Mouse (Mus musculus) 416B (cell line): Measurements from ENCODE around the gene Galr3.
A peak's percentile ranks its signal among the peaks of the same experiment; 100 is the strongest.
"Not testable (repeated sequence)": the region's sequence is repeated elsewhere in the genome, so short reads cannot be mapped to it uniquely, and the experiment has no call there.

Experiments used
- DNase-seq: peaks from one replicate; pipeline ENCODE4 v3.0.0; 2011; ENCODE audit warnings: low read depth

Gene Galr3

DNA sequence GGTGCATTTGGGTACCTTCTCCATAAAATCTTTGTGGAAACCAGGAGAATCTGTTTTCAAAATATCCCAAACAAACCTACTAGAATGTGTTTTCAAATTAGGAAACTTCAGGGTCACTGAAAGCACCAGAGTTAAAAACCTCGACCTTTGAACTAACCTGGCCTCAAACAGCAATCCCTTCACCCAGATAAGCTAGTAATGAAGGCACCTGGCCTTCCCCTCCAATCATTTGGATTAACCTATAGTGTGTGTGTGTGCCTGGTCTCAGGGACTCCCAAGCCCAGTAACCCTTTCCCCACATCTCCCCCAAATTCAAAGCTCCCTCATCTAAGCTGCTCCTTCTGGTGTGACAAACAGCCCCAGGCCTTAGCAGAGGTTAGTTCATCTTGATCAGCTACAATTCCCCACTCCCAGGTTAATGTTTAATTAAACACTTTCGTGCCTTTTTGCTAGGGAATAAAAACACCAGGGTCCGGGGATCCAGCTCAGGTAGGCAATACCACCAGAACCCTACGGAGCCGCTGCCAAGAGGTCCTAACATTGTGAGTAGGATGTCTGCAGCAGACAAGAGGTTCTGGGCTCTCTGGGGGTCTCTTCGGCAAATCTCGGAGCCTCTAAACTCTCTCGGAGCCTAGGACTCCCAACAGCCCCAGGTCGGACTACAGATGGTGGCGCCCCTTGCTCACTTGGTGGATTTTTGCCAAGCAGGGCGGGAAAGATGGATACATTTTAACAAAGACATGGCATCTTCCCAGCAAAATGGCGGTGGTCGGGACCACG, 15.0 kb upstream of the Galr3 start:
- no peak for DNase-seq

DNA sequence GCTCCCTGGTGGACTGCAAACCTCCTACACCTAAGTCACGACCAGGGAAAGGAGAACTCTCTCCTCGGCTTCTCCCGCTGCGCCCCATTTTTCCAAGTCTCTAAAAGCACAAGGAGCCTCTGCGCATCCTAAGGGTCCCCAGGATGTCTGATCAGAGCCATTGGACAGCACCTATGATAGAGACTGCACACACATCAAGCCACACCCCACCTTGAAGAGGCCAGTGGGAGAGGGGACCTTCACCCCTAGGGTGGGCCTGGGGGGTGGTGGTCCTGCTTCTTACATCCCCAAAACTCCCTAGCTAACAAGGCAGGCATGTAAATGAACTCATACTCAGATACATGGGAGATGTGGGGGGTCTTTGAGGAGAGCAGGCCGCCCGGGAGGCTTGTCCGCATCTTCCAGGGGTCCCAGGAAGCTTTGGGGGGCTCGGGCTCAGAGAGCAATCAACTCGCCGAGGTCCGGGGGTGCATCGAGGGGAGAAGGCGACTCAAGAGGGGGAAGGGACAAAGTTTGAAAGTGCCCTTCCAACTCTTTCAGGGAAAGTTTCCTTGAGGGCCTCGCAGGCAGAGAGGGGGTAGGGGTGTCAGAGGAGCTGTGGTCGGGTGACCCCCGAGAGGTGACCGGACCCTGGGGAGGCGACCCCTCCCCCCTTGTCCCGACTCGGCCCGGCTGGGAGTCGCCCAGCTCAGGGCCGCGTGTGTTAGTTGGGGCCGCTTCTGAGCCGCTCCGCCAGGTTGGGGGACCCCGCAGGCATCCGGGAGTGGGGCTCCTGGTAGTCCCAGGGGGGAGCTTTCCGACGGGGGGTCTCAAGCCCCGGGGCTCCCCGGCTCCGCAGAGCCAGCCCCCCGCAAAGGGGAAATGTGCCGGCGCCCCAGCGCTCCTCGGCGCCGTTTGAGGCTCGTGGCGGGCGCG, 14.1 kb upstream of the Galr3 start:
- peak; percentile 31 for DNase-seq

DNA sequence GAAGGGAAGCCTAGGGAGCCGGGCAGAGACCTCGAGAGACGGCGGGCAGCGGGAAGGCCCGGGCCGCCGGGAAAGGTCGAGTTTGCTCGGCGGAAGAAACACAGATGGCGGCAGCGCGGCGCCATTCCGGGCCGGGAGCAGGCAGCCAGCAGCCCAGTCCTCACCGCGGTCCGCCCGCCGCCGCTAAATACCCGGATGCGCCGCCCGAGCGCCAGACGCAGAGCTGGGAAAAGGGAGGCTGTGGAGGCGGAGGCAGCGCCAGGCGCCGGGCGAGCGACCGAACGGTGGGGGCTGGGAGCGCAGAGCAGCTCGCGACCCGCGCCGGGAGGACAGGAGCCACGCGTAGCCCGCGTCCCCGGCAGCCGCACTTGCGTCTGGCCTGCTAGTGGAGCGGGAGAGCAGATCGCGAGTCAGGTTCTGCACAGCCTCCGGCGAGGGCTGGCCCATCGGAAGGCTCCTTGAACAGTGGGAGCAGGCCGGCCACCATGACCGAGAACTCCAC, 13.4 kb upstream of the Galr3 start, which contains the start of gene H1f0:
Gene H1f0, plus strand, starts transcription at position 214 of the 502 bp plus-strand sequence.
- peak; percentile 79 for DNase-seq

DNA sequence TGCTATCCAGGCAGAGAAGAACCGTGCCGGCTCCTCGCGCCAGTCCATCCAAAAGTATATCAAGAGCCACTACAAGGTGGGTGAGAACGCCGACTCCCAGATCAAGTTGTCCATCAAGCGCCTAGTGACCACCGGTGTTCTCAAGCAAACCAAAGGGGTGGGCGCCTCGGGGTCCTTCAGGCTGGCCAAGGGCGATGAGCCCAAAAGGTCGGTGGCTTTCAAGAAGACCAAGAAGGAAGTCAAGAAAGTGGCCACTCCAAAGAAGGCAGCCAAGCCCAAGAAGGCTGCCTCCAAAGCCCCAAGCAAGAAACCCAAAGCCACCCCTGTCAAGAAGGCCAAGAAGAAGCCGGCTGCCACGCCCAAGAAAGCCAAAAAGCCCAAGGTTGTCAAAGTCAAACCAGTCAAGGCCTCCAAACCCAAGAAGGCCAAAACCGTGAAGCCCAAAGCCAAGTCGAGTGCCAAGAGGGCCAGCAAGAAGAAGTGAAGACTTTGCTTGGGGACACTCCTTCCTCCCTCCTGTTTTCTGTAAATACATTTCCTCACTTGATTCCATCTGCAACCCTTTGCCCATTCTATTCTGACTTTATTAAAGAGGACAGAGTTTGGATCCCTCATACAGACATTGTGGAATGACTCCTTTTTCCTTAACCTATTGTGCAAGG, 12.7 kb upstream of the Galr3 start:
- DNase-seq: no peak

DNA sequence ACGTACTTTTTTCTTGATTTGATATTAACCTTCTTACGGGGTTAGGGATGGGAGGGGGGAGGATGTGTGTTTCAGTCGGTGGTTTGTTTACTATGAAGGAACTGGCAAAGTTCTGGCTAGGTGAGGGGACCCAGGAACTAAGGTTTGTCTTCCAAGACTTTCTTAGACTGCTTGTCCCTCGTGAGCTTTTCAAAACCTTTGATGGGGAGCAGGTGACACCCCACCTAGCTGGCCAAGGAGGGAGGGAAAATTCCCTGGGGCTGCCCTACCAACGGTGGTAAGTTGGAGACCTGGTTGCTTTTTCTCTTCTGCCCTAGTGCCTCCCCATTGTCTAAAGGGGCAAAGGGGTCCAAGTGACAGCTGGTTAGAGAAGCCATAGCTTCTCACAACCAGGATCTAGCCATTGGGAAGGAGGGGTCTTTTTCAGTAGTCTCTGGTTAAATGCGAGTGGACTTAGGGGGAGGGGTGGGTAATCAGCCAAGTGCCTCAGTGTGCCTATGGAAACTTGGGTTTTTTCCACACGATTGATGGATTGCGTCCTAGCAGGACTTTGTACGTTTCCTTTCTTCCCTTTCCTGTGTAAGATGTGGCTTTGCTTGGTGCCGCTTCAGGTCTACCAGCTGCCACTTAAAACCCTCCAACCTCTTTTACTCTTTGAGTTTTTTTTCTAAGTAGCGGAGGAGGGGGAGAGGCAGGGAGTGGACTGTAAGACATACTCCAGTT, 12.0 kb upstream of the Galr3 start:
- no peak for DNase-seq

DNA sequence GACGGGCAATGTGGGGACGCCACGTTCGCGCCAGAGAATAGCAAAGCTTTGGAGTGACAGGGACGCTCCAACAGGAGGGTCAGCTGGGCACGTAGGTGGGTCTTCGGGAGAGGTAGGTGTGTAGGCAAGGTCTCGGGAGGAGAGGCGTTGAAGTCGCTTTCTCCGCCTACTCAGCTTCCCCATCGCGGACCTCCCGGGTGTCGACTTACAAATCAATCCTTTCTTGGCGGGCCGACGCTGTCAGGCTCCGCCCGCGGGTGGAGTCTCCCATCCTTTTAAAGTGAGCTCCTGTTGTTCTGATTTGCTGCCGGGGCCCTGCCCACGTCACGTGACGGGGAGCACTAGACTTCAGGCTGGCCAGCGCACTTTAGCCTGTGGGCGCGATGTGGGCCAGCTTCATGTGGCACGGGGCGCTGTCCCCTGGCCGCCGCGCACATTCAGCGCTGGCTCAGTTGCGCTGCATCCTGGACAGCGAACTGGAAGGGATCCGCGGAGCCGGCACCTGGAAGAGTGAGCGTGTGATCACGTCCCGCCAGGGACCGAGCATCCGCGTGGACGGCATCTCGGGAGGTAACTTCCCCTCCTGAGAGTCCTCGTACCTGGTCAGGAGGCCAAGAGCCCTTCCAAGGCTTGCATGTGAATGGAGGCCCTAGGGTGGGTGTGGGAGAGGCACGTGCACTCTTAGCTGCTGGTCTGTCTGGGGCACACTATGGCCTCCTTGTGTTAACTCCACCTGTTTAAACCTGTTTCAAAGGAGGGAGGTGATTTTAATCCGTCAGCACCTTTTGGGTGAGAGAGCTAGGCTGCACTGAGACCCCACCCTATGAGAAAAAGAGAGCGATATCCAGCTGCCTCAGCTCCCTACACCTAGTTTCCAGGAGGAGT, 10.9 kb upstream of the Galr3 start:
- no peak for DNase-seq

DNA sequence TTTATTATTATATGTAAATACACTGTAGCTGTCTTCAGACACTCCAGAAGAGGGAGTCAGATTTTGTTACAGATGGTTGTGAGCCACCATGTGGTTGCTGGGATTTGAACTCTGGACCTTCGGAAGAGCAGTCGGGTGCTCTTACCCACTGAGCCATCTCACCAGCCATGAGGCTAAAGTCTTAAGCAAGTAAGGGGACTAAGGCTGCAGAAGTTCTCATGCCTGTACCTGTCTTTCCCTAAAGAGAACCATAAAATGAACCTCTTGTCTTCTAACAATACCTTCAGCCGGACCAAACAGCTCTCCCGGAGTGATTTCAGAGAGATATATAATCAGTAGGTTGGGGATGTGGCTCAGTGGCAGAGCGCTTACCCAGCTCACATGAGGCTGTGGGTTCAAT, 9.8 kb upstream of the Galr3 start:
- DNase-seq: not testable (repeated sequence)

DNA sequence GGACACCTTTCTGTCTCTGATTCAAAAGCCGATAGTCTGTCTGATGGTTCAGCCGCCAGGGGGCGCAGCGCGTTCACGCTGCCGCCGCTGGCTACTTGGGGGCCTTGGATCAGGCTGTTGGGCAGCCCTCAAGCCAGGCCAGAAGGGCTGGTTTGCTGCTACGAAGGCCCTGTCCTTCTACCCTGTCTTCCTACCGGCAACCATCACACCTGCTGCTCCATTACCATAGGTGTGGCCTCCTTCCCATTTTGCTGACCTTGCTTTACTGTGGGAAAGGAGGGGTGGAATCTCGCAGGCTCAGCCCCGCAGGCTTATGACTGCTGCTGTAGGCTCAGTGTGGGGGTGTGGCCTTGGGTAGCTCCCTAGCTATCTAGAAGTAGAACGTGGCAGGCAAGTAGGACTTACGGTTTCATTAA, 3.8 kb upstream of the Galr3 start:
- peak; percentile 82 for DNase-seq

DNA sequence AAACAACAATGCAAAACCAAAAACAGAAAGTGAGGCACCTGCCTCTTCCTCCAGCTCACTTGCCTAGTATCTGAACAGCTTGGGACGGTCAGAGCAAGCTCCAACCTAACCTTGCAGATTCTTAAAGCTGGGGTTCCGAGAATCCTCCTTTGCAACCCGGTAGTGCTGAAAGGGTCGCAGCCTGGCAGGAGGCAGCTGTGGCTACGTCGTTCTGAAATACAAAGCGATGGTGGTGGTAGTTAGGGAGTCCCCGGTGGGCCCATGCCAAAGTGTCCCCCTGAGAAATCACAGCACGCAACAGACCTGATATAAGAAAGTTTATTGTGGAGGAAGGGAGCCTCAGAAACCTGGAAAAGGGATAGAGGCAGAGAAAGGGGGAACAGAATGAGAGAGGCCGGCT, 3.4 kb upstream of the Galr3 start:
- no peak for DNase-seq

DNA sequence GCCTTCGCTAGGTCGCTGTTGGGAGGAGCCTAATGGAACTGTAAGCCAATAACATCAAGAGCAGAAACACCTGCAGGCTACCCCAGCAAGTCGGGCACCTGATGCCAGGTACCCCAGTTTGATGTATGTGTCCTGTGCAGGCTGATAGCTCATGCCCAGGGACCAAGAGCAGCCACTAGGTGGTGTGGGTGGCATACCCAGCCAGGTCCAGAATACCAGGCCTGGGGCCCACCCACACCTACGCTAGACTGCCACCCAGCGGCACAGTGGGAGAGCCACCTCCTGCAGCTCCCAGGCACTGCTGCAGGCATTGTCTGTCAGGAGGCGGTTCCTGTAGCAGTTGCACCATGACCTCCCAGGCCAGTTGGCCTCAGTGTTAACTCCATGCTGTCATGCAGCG, 2.8 kb upstream of the Galr3 start:
- DNase-seq: peak; percentile 96

DNA sequence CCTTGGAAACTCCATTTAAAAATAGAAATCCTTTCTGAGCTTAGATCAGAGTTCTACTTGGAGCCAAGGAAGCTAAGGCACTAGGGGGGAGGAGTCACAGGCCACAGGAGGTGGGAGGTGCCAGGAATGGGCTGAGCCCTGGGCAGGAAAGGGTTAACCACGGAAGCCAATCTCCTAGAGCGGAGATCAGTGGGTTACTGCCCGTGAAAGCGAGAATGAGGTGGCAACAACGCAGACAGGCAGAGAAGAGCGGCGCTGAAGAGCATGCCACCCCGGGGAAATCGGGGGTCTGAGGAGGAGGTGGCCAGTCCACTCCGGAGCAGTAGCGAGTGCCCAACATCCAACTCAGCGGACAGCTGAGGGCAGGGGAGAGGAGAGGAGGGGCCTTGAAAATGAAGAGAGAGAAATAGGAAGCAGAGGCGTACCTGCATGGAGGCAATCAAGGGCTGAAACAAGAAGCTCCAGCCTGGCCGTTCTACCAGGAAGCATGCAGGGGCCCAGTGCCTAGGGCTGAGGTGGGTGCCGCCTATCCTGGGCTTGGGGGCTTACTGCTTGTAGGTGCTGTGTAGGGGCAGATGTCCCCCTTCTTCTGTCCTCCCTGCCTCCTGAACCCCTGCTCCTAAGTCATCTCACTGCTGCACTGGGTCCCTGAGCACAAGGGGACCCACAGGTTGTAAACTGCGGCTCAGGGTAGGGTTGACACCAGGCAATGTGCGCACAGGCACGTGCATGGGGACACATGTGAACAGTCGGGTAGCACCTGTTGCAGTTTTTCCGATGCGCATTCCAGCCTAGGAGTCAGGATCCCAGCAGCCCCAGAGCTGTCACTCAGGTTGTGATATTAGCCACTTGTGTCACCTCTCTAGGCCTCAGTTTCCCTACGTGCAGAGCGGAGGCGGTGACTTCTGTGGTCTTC, 926 bp upstream of the Galr3 start:
- peak; percentile 96 for DNase-seq

DNA sequence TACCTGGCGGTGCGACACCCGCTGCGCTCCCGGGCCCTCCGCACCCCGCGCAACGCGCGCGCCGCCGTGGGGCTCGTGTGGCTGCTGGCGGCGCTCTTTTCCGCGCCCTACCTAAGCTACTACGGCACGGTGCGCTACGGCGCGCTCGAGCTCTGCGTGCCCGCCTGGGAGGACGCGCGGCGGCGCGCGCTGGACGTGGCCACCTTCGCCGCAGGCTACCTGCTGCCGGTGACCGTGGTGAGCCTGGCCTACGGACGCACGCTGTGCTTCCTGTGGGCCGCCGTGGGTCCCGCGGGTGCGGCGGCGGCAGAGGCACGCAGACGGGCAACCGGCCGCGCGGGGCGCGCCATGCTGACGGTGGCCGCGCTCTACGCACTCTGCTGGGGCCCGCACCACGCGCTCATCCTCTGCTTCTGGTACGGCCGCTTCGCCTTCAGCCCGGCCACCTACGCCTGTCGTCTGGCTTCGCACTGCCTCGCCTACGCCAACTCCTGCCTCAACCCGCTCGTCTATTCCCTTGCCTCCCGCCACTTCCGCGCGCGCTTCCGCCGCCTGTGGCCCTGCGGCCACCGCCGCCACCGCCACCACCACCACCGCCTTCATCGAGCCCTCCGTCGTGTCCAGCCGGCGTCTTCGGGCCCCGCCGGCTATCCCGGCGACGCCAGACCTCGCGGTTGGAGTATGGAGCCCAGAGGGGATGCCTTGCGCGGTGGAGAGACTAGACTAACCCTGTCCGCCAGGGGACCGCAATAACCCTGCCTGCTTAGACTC, 1.2 kb downstream of the Galr3 start:
- no peak for DNase-seq

DNA sequence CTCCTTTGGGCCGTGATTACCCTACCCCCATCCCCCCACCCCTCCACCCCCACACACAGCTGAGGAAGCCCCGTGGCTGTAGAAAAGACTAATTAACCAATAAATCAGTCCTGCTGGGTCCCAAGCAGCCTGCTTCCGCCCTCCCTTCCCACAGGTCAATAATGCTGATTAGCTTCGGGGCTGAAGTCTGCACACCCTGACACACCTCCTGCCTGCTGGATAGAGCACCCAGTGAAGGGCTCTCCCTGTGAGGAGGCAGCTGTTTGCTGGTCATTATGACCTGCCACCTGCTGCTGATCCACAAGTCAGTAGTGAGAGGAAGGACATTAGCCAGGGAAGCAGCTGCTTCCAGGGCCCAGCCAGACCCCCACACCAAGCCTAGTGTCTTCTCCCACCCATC, 3.2 kb downstream of the Galr3 start:
- DNase-seq: no peak

DNA sequence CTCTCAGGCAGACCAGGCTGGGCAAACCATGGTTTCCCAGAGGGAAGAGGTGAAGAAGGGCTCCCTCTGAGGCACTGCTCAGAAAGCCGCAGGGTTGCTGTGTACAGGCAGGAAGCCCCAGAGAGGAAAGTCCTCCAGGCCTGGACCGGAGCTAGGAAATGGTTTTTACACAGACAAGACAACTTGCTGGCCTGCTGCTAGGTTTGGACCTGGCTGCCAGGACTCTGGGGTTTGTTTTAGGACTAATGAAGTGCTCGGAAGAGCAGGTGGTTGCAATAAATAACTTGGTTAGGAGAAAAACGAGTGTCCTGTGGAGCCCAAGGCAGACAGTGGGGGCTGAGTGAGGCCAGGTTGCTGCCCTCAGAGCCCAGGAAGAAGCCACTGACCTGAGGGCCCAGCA, 6.5 kb downstream of the Galr3 start:
- no peak for DNase-seq

DNA sequence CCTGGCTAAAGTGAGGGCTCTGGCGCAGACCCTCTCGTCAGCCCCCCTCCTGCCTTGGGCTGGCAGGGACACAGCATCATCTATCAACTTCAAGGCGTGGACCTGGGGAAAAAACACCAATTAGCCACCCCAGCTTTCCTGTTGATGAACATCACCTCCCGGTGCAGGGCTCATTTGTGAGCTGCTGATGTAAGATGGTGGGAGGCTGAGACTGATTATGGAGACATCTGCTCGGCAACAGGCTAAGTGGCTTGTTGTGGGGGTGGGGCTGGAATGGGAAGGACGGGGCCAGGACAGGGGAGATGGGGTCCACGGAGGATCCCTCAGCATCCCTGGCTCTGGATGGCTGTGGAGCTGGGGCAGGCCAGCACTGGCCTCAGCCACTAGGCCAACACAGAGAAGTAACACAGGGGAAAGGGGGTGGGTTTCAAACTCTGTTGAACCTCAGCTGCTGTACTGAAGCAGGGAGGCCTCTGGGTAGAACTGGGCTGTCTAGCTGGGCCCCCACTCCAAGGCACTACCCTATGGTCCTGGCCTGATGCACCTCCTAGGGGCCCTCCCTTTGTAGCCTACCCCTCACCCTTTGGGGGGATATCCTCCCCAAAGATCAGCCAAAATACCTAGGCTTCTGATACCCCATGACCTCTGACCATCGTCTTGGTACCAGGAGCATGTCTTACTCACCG, 8.6 kb downstream of the Galr3 start:
- DNase-seq: no peak

DNA sequence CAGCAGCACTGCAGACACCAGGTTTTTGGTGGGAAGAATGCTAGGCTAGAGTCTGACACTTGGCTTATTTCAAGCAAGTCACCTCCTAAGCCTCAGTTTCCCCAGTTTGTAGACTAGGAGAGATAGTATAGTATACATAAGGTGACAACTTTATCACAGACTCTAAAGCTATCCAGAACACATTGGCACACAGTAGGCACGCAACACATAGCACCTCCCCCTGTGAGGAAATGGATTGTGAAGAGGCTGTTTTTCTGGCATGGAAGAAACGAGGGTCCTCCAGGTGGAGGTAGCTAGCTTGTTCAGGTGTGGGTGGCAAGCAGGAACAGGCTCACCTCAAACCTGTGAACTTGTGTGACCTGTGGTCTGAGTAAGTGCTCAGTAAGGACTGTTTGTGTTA, 9.3 kb downstream of the Galr3 start:
- DNase-seq: no peak

DNA sequence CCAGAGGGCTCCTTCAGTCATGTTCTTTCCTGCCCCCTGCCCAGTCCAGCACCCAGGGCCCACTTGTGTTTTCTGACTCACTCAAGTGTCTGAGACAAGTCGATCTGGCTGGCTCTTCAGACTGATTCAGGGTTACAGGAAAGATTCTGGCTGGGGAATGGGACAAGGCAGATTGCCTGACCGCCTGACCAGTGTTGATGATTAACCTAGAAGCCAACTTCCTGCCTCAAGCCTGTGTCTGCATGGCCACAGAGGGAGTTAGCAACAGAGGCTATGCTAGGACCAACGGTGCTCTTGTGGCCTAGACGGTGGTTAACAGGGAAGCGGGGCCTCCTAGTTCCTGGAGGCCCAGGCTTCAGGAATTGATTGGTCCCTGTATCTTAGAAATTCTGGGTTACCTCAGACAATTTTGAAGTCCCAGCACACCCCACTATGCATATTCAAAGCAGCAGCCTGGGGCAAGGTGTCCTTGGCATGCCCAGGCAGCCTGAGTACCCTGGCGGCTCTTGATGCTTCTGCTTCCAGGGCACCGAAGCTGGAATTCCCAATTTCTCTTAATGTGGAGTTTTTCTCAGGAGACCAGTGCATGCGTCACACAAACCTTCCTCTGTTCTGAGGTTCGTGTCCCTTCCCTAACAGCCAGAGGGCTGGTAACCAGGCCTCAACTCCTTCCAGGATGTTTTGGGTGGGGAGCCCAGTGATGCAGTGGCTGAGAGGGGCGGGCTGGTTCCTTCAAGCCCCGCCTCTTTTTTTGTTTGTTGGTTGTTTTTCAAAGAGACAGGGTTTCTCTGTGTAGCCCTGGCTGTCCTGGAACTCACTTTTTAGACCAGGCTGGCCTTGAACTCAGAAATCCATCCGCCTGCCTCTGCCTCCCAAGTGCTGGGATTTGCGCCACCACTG, 10.0 kb downstream of the Galr3 start:
- peak; percentile 92 for DNase-seq
